Comparison of ENCODE assay signal across 11 mouse cellular contexts in the genomic region with DNA sequence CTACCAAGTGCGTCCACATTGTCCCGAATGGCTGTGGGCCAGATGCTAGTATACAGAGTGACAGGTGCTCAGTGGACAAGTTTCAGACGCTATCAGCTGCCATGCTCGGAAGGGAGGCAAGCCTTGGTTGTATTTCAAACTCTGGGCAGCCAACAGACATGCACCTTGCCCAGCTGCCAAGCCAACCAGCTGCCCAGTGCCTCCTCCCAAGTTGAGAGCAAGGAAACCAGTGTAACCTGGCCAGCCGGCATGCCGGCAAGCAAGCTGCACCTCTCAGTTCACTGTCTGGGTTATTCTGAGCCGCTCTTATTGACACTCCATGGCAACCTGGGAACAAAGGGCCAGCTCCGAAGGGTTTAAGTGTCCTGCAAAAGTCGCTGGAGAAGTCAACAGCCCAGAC. TPM values are rescaled to one million over a fixed set of nuclear protein-coding genes. Genes with fewer than 3 reads are reported as not detected.
DNase-seq lines count a peak whose midpoint lies in the region; ATAC-seq lines count a peak whose summit lies in the region.
"Had no signal": no experiment of that assay in that cellular context is flagged by ENCODE, and none has a peak within 500 bp of the region (broad histone marks: within the 10 kb centered on the region; RNA-seq: fewer than 3 reads in every experiment).

No protein-coding gene starts in this region.

- H3K36me3 ChIP-seq in forebrain, embryonic 11.5 days (ENCODE audit: control insufficient read depth, insufficient read depth, low read length), result no peaks in the 10 kb centered on the region
- H3K36me3 ChIP-seq: liver, embryonic 12.5 days had no signal

- H3K9me3 ChIP-seq in forebrain, embryonic 11.5 days (ENCODE audit: control insufficient read depth, low read length), result no peaks in the 10 kb centered on the region; the same call in 1 of the 2 replicates
- H3K9me3 ChIP-seq: liver, embryonic 12.5 days had no signal

- no peak overlapping the region for H3K4me2 ChIP-seq in forebrain, embryonic 11.5 days (ENCODE audit: low read depth, low read length, severe bottlenecking)
- H3K4me2 ChIP-seq: liver, embryonic 12.5 days had no signal

- H3K4me1 ChIP-seq in forebrain, embryonic 11.5 days (replicated peaks; ENCODE audit: control insufficient read depth, insufficient read depth, low read length), result peaks cover 16% of the 10 kb centered on the region; the same call in 1 of the 2 replicates

- no peak overlapping the region for H3K27ac ChIP-seq in forebrain, embryonic 11.5 days (ENCODE audit: low read depth, low read length)
- H3K27ac ChIP-seq: liver, embryonic 12.5 days had no signal

- DNase-seq in lung, adult 18-20 months, result peak; percentile 76 to 86
- no peak for DNase-seq in lung, postnatal 14 days
- DNase-seq in heart, adult 9 months (ENCODE audit: low spot score in 2 of 2), result peak; percentile 72 to 73
- DNase-seq in kidney, postnatal 25 days, result peak; percentile 31 to 71
- no peak for DNase-seq in forebrain, embryonic 11.5 days (ENCODE audit: low spot score)
- no peak for DNase-seq in left cerebral cortex, adult 9 months (ENCODE audit: low spot score in 2 of 2)
- DNase-seq in embryo, embryonic 9.5 days (ENCODE audit: extremely low spot score), result no peak
- DNase-seq in spleen, adult 18-20 months, result no peak

- no peak overlapping the region for H3K4me3 ChIP-seq in forebrain, embryonic 11.5 days (ENCODE audit: low read depth, low read length)
- H3K4me3 ChIP-seq: liver, embryonic 12.5 days had no signal

- 82% methylated on average over 9 of the region's 9 CpGs for WGBS in forebrain, embryonic 11.5 days

- no peaks in the 10 kb centered on the region for H3K27me3 ChIP-seq in forebrain, embryonic 11.5 days (ENCODE audit: control insufficient read depth, insufficient read depth, low read length)
- H3K27me3 ChIP-seq: liver, embryonic 12.5 days had no signal

- H3K9ac ChIP-seq in forebrain, embryonic 11.5 days (ENCODE audit: low read length), result no peak overlapping the region
- H3K9ac ChIP-seq: liver, embryonic 12.5 days had no signal

- ATAC-seq in forebrain, embryonic 11.5 days (replicated peaks; ENCODE audit: low FRiP score), result no peak
- ATAC-seq: forebrain, embryonic 16.5 days; liver, embryonic 12.5 days; midbrain, embryonic 16.5 days had no signal

RNA-seq across cellular contexts. Expression of a gene that starts 19.4 kb away (rescaled TPM):
- polyA plus RNA-seq in forebrain, embryonic 11.5 days (2014; fragmentation: Nextera tagmentation; extraction: Ambion mirVana), result not detected in 2 replicates
- polyA plus RNA-seq: liver, embryonic 12.5 days; midbrain, embryonic 16.5 days had no signal

Comparison
In these comparisons a context has a peak if more than half of its experiments do, and no peak if none do; other contexts are left out.
1. DNase-seq: peak in lung, adult 18-20 months (2 of 2), heart, adult 9 months (2 of 2) and kidney, postnatal 25 days (2 of 2); none in lung, postnatal 14 days (single experiment), forebrain, embryonic 11.5 days (single experiment), left cerebral cortex, adult 9 months (0 of 2), embryo, embryonic 9.5 days (single experiment) and spleen, adult 18-20 months (0 of 2).